Mouse (Mus musculus): ENCODE results near the gene Tram2. TPM values are rescaled to one million over a fixed set of nuclear protein-coding genes. Genes with fewer than 3 reads are reported as not detected.

Tram2 gene
- polyA plus RNA-seq, 1 experiment from 2014 or later, result 3.6 TPM

DNA sequence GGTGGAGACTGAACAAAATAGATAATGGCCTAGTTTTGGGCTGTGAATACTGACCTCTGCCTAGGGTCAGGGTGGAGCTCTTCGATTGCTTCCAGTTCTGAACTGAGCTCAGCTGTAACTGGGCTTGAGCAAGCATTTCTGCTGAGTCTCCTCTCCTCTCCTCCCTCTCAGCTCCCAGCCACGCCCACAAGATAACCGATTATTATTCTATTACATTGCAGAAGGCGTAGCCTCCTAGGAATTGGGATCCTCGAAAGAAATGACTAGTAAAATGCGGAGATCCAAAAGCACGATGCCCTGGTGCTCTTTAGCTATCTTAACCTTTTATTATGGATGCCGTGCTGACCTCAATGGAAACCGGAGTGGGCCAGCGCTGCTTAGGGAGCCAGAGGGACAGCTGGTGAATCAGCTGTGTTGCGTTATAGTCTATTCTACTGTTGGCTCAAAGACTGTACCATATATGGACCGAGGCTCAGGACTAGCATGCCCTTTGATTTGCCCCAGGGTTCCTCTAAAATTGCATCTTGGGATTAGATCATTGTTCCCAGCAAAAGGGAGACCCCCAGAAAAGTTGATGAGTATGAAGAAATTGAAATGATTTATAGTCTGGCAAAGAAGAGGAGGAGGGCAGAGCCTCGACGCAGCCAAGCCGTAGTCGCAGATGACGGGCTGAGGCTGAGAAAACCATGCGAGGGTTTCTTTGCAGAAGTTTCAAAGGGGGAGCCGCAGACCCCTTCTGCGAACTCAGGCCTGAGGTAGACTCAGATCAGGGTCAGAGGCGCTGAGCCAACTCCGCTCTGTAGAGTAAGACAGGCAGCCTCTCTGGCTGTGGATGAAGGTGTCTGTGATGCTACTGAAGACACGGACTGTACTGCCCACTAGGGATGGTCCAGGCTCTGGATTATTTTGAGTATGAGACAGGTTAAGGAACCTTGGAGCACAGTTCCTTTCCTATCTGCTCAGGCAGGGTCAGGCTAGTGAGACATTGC lies 18.3 kb upstream of the Tram2 start:
- Histone ChIP-seq H3K4me3 (ENCODE audit: low read depth, low read length) (no peak overlapping the region), H3K9ac (ENCODE audit: low read length) (no peak overlapping the region), H3K36me3 (ENCODE audit: control insufficient read depth, insufficient read depth, low read length) (no peaks in the 10 kb centered on the region), H3K27ac (replicated peaks) (no peak overlapping the region), H3K4me2 (replicated peaks; ENCODE audit: low read depth) (no peak overlapping the region), H3K27me3 (ENCODE audit: control insufficient read depth, insufficient read depth, low read length) (no peaks in the 10 kb centered on the region), H3K9me3 (ENCODE audit: control insufficient read depth, low read length) (no peaks in the 10 kb centered on the region), H3K4me1 (replicated peaks; ENCODE audit: control insufficient read depth, insufficient read depth) (no peaks in the 10 kb centered on the region)
- no peak for DNase-seq (ENCODE audit: low spot score)
- TF ChIP-seq CTCF (IDR thresholded peaks at IDR 0.05; ENCODE audit: low read depth) (0 out of 2 replicates have a peak, but pooled peaks have one; percentile 2), EP300 (optimal IDR thresholded peaks at IDR 0.05) (no peak)
- WGBS, result 73% methylated on average over 23 of the region's 23 CpGs
- peak; percentile 13; the same call in 1 of the 2 replicates for ATAC-seq (ENCODE audit: low FRiP score, low TSS enrichment)

DNA sequence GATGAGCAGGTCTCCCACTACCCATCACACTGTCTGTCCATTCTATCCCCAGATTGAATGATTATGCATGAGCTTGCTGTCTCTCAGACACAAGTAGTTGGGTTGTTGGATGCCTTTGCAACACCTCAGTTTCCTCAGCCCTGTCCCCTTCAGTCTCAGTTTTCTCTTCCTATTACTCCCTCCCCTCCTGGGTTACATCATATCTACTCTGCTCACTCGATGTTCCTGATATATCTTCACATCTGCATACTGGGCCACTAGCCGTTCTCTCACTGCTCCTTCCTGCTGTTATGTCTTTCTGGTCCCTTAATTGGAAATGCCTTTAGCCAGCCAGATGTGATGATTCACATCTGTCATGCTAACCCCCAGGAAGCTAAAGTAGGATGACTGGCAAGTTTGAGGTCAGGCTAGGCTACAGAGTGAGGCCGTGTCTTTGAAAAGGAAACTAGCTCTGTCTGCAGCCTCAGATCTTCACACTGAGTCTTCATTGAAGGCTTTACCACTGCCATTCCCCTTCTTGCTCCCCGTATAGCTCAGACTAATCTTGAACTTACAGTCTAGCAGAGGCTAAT lies 15.7 kb upstream of the Tram2 start:
- Histone ChIP-seq H3K9ac (ENCODE audit: low read length) (no peak overlapping the region), H3K4me1 (replicated peaks; ENCODE audit: control insufficient read depth, insufficient read depth) (no peaks in the 10 kb centered on the region), H3K36me3 (ENCODE audit: control insufficient read depth, insufficient read depth, low read length) (no peaks in the 10 kb centered on the region), H3K9me3 (ENCODE audit: control insufficient read depth, low read length) (no peaks in the 10 kb centered on the region), H3K27me3 (ENCODE audit: control insufficient read depth, insufficient read depth, low read length) (no peaks in the 10 kb centered on the region), H3K4me3 (ENCODE audit: low read depth, low read length) (no peak overlapping the region), H3K27ac (replicated peaks) (no peak overlapping the region), H3K4me2 (replicated peaks; ENCODE audit: low read depth) (no peak overlapping the region)
- no peak for DNase-seq (ENCODE audit: low spot score)
- 58% methylated on average over 4 of the region's 4 CpGs for WGBS
- no peak for ATAC-seq (ENCODE audit: low FRiP score, low TSS enrichment)
- TF ChIP-seq EP300 (optimal IDR thresholded peaks at IDR 0.05), result no peak

DNA sequence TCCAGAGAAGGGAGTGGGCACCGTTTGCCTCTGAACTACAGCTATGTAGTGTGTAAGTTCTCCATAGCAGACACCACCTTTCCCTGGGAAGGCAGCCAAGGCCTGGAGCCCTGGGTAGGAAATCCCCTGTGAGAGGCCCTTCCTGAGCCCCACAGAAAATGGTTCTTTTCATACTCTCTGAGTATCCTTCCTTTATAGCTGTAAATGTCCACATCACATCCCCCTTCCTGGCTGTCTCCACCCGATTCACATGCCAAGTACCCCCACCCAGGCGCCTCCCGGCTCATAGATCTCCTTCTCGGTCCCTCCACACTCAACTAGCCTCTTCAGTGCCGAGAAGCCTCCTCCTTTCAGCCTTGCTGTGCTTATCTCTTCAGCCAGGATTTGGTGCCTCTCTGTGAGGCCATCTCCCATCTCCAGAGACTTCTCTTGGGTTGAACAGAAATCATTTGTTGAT lies 10.7 kb upstream of the Tram2 start:
- H3K9me3 ChIP-seq (ENCODE audit: control insufficient read depth, low read length), result no peaks in the 10 kb centered on the region
- H3K4me2 ChIP-seq (replicated peaks; ENCODE audit: low read depth), result no peak overlapping the region
- H3K4me3 ChIP-seq (ENCODE audit: low read depth, low read length), result no peak overlapping the region
- H3K9ac ChIP-seq (ENCODE audit: low read length), result no peak overlapping the region
- no peaks in the 10 kb centered on the region for H3K27me3 ChIP-seq (ENCODE audit: control insufficient read depth, insufficient read depth, low read length)
- ATAC-seq (ENCODE audit: low FRiP score, low TSS enrichment), result no peak
- TF ChIP-seq EP300 (optimal IDR thresholded peaks at IDR 0.05) (no peak), CTCF (IDR thresholded peaks at IDR 0.05; ENCODE audit: low read depth) (no peak)
- no peaks in the 10 kb centered on the region for H3K36me3 ChIP-seq (ENCODE audit: control insufficient read depth, insufficient read depth, low read length)
- 43% methylated on average over 6 of the region's 6 CpGs for WGBS
- no peaks in the 10 kb centered on the region for H3K4me1 ChIP-seq (replicated peaks; ENCODE audit: control insufficient read depth, insufficient read depth)
- no peak overlapping the region for H3K27ac ChIP-seq (replicated peaks)
- no peak for DNase-seq (ENCODE audit: low spot score)

DNA sequence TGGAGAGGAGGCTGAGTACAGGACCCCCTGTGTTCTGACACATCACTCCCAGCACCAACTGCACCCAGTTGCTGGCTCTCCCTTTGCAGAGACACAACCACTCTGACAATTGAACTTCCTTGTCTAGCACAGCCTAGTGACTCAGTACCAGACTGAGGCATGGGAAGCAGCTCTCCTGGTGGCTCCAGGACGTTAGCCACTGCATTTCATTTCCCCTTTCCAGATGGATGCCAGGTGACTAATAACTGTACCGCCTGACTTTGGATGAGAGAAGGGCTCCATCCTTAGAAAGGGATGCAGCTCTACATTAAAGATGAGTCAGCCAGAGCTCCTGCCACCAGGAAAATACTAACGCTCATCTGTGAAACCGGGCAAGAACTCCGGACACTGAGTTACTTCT lies 7.3 kb upstream of the Tram2 start:
- no peak overlapping the region for H3K4me3 ChIP-seq (ENCODE audit: low read depth, low read length)
- no peaks in the 10 kb centered on the region for H3K36me3 ChIP-seq (ENCODE audit: control insufficient read depth, insufficient read depth, low read length)
- no peak overlapping the region for H3K4me2 ChIP-seq (replicated peaks; ENCODE audit: low read depth)
- ATAC-seq (ENCODE audit: low FRiP score, low TSS enrichment), result no peak
- H3K4me1 ChIP-seq (replicated peaks; ENCODE audit: control insufficient read depth, insufficient read depth), result no peaks in the 10 kb centered on the region
- WGBS, result 78% methylated on average over 5 of the region's 5 CpGs
- no peaks in the 10 kb centered on the region for H3K27me3 ChIP-seq (ENCODE audit: control insufficient read depth, insufficient read depth, low read length)
- no peak overlapping the region for H3K27ac ChIP-seq (replicated peaks)
- H3K9me3 ChIP-seq (ENCODE audit: control insufficient read depth, low read length), result no peaks in the 10 kb centered on the region
- no peak overlapping the region for H3K9ac ChIP-seq (ENCODE audit: low read length)
- TF ChIP-seq EP300 (optimal IDR thresholded peaks at IDR 0.05) (no peak), CTCF (IDR thresholded peaks at IDR 0.05; ENCODE audit: low read depth) (no peak)
- no peak for DNase-seq (ENCODE audit: low spot score)

DNA sequence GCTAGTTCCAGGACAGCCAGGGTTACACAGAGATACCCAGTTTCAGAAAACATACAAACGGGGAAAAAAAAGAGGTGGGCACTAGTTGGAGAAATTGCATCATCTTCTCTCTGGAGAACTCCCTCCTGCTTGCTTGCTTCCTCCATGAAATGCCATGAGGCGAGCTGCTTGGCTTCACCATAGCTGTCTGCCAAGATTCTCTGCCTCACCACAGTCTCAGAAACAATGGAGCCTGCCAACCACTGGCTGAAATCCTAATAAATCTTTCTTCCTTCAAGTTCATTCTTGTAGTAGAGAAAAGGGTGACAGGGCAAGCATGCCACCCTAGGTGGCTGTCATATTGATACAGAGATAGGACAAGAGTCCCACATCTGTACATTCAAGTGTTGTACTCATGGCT lies 5.6 kb upstream of the Tram2 start:
- Histone ChIP-seq H3K4me3 (ENCODE audit: low read depth, low read length) (no peak overlapping the region), H3K9me3 (ENCODE audit: control insufficient read depth, low read length) (no peaks in the 10 kb centered on the region), H3K4me2 (replicated peaks; ENCODE audit: low read depth) (no peak overlapping the region), H3K36me3 (ENCODE audit: control insufficient read depth, insufficient read depth, low read length) (no peaks in the 10 kb centered on the region), H3K27me3 (ENCODE audit: control insufficient read depth, insufficient read depth, low read length) (no peaks in the 10 kb centered on the region), H3K27ac (replicated peaks) (no peak overlapping the region), H3K9ac (ENCODE audit: low read length) (no peak overlapping the region), H3K4me1 (replicated peaks; ENCODE audit: control insufficient read depth, insufficient read depth) (no peaks in the 10 kb centered on the region)
- TF ChIP-seq EP300 (optimal IDR thresholded peaks at IDR 0.05) (no peak), CTCF (IDR thresholded peaks at IDR 0.05; ENCODE audit: low read depth) (no peak)
- ATAC-seq (ENCODE audit: low FRiP score, low TSS enrichment), result no peak
- no peak for DNase-seq (ENCODE audit: low spot score)
- WGBS, result 56% methylated on average over 2 of the region's 2 CpGs

DNA sequence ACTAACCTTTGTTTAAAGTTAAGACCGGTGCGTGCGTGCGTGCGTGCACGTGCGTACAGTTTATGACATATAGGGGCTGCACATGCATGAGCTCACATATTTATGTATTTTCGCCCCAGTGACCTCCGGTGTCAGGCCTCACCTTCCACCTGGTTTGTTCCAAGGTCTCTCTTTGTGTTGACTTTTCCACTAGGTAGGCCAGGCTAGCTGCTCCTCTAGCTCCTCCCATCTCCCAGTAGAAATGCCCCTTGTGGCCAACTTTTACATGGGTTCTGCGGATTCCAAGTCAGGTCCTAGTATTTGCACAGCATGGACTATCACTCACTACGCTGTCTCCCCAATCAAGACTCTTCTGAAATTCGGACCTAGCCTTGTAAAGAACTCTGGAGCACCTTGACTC lies 1.3 kb upstream of the Tram2 start:
- H3K9ac ChIP-seq (ENCODE audit: low read length), result no peak overlapping the region
- DNase-seq (ENCODE audit: low spot score), result peak; percentile 50
- H3K4me3 ChIP-seq (ENCODE audit: low read depth, low read length), result no peak overlapping the region
- H3K27ac ChIP-seq (replicated peaks), result no peak overlapping the region
- H3K4me1 ChIP-seq (replicated peaks; ENCODE audit: control insufficient read depth, insufficient read depth), result no peaks in the 10 kb centered on the region; the same call in 1 of the 2 replicates
- 86% methylated on average over 12 of the region's 12 CpGs for WGBS
- no peak for ATAC-seq (ENCODE audit: low FRiP score, low TSS enrichment)
- no peak for TF ChIP-seq EP300 (optimal IDR thresholded peaks at IDR 0.05)
- peak; percentile 54 for TF ChIP-seq CTCF (IDR thresholded peaks at IDR 0.05; ENCODE audit: low read depth)
- no peaks in the 10 kb centered on the region for H3K36me3 ChIP-seq (ENCODE audit: control insufficient read depth, insufficient read depth, low read length)
- no peaks in the 10 kb centered on the region for H3K27me3 ChIP-seq (ENCODE audit: control insufficient read depth, insufficient read depth, low read length)
- H3K4me2 ChIP-seq (replicated peaks; ENCODE audit: low read depth), result no peak overlapping the region
- no peaks in the 10 kb centered on the region for H3K9me3 ChIP-seq (ENCODE audit: control insufficient read depth, low read length)
